Mouse (Mus musculus) retina, postnatal 1 day (tissue): Measurements from ENCODE around the gene Ccdc142.
A peak's percentile ranks its signal among the peaks of the same experiment; 100 is the strongest.

Experiments used
- DNase-seq: peaks from one replicate; pipeline ENCODE4 v3.0.0-alpha.2; 2012

The Ccdc142 gene

DNA sequence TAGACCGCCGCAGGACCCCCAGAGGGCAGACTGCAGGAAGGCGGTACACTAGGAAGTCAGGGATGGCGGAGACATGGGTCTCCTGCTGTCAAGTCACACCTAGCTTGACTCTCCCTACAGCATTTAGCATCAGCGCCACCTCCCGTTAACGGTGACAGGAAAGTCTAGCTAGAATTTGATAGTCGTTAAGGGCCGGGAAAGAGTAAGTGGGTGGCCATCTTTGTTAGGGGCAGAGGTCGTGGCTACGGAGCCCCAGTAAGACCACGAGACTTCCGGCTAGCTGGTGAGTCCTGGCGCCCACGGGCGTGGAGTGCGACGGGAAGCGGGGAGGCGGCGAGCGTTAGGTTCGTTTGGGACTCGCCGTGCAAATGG is at the start of gene Ccdc142, which contains the start of gene Gm42688:
Gene Ccdc142, plus strand, starts transcription at position 286 of the 372 bp plus-strand sequence.
Gene Gm42688, plus strand, starts transcription at position 302 of the 372 bp plus-strand sequence.
- DNase-seq, result peak; percentile 95

DNA sequence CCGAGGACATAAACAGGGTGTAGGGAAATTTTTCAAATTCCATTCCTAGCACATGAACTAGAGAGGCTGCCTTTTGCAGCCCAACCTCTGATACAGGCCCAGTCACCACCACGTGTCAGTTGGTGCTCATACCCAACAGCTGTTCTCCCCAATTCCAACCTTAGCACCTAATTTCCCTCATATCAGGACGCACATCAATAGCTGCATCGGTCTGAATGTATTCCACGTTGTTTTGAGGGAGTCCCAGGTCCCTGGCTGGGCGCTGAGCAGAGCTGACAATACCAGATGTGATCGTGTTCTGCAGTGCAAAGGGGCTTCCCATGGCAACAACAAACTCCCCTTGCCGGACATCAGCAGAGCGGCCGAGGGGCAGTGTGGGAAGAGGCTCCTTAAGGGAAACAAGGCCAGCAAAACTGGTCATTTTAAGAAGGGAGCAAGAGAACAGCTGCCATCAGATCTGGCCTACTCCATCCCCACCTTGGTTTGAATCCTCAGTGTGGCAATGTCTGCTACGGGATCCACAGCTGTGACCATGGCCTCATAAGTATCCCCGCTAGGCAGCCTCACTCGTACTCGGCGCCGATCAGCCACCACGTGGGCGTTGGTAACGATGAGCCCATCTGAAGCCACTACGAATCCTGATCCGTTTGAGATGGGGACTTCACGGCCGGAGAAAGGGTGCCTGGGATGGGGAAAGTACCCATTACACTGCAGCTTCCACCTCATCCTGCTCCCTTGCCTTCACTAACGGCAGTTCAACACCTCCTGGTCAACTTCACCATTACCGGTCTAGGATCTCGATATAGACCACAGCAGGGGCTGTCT is 48.1 kb upstream of the Ccdc142 start:
- peak; percentile 54 for DNase-seq

DNA sequence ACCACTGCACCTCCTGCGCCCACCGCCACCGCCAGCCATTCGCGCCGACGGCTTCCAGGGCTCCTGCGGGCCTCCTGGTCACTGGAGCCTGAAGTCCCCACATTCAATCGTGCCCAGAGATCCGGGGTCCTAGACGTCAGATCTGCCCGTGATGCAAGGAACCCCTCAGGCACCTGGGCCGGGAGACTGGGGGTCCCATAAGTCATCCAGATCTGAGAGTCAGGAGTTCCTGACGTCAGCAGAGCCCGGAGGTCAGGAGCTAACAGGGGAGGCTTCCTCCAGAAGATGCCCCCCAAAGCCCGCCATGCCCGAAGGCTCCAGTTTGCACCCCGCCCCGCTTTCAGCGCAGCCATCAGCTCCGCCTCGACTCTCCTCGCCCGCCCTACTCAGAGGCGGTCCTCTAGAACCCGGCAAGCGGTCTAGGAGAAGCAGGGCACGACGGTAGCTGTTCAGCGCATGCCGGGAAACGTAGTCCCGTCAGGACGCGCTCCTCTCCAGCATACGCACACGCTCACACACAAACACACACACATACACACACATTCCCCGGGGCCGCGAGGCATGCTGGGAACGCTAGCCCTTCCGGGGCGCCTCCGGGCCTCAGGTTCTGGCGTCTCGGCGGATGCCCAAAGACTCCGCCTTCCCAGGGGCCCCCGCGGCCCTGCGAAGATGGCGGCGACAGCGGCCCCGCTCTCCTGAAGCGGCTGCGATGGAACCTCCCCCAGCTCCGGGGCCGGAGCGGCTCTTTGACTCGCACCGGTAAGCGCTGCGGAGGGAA is 47.1 kb upstream of the Ccdc142 start, which contains the start of gene Aup1:
Gene Aup1, plus strand, starts transcription at position 448 of the 778 bp plus-strand sequence.
- peak; percentile 100 for DNase-seq

DNA sequence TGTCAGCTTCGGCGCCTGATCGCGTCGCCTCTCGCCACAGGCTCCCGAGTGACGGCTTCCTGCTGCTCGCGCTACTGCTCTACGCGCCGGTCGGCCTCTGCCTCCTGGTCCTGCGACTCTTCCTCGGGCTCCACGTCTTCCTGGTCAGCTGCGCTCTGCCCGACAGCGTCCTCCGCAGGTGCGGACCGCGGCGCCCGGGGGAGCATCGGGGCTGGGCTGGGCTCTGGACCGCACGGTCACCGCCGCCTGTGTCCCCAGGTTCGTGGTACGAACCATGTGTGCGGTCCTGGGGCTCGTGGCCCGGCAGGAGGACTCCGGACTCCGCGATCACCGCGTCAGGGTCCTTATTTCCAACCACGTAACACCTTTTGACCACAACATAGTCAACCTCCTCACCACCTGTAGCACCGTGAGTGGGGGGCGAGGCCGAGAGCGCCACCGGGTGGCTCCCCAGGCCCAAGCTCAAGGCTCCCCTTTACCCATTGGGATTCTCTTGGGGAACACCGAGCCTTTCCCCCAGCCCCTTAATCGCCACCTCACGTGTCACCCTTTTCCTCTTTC is 46.5 kb upstream of the Ccdc142 start, which contains the start of gene Htra2:
Gene Htra2, minus strand, starts transcription at position 403 of the 561 bp plus-strand sequence.
- DNase-seq, result no peak

DNA sequence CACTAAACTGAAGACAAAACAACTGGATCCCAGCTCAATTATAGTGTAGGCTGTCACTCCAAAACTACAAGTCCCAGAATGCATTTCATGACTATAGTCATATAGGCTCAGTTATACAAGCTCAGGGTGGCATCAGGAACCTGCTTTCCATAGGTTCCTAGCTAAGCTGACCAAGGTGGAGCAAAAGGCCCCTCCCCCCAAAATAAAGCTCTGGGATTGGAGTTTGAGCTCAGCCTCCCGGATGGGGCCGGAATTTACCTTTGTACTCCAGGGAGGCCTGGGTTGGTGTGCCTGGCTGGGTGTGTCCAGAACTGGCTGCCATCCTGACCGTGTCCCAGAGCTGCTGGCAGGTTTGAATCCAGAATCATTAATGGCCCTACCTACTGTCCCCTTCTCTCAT is 43.6 kb upstream of the Ccdc142 start, which contains the start of gene Dqx1:
Gene Dqx1, plus strand, starts transcription at position 55 of the 400 bp plus-strand sequence.
- no peak for DNase-seq

DNA sequence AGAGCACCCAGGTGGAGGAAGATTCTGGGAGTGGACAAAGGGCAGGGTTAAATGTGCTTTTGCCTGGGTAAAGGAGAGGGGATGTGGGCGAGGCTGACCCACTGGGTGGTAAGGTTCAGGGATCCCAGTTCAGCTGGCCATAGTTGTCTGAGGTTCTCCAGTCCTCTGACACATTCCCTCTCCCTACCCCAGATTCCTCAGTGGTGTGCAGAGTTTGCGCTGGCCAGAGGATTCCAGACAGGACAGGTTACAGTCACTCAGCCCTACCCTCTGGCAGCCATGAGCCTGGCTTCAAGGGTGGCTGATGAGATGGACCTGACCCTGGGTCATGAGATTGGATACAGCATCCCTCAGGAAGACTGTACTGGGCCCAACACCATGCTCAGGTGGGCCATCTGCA is 42.7 kb upstream of the Ccdc142 start:
- DNase-seq, result no peak

DNA sequence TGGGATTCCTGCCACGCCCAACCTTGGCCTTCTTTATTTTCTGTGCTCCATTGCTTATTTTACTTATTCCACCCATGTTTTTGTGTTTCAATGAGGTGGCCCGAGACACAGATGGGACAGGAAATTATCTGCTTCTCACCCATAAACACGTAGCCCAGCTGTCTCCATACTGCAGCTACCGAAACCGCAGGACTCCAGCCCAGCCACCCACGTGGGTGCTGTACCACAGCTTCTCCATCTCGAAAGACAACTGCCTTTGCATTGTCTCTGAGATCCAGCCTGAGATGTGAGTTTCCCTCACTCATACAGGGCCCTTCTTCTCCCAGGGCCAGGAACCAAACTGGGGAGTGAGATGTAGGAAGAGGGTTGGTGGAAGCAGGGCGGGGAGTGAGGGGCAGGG is 35.4 kb upstream of the Ccdc142 start:
- DNase-seq, result no peak

DNA sequence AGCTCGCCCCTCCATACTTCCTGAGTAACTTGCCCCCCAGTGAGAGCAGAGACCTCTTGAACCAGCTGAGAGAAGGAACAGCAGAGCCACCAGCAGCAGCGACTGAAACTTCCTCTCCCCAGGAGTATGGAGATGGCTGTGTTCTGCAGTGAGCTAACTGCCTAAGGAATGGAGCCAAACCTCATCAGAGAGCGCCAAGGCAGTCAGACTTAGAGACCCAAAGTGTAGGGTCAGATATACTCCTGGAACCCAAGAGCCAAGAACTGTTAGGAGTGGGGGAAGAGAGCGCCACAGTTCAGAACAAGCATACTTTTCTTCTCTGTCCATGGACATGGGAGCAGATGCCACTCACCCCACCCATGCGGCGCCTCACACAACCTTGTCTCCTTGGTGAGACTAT is 35.0 kb upstream of the Ccdc142 start:
- no peak for DNase-seq

DNA sequence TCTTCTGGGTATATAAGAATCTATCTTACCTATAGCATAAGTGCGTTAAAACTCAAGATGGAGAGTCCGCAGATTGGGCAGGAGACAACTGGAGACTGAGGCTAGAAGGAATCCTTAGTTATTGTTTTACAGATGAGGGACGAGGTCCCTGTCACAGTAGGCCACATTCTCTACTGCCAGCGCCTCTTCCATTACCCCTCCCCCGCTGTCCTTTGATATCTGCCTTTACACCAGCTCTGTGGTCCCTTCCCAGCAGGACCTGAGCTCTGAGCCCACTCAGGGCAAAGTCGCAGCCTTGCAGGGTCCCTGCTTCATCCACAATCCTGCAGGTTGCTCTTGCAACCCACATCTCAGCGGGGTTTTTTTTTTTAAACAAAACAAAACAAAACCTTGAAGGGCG is 33.2 kb upstream of the Ccdc142 start:
- DNase-seq, result no peak

DNA sequence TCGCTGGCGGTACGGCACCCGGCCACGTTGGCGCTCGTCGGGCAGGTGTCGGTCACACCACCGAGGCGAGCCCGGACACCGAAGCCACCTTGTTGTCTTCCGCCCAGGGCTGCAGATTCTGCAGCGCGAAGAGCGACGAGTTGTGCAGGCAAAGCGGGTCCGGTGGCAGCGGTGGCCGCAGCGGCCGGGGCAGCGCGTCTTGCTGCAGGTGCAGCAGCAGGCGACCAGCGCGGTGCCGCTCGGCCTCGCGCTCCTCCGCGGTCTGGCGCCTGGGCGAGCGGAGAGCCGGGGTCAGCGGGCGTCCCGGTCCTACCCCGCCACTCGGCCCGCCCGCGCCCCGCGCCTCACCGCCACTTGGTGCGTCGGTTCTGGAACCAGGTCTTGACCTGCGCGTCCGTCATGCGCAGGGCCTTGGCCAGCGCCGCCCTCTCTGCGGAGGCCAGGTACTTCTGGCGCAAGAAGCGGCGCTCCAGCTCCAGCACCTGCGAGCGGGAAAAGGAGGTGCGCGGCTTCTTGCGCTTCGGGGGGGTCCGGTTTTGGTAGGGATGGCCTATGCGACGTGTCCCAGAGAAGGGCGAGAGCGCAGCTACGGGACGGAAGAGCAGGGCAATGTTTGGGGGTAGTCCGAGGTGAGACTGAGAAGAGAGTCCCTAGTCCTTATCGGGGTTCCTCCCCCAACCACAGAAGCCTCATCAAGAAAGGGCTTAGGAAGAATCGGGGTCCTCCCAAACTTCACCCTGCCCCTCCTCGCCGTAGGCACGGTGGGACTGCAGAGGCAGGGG is 32.5 kb upstream of the Ccdc142 start:
- peak; percentile 24 for DNase-seq

DNA sequence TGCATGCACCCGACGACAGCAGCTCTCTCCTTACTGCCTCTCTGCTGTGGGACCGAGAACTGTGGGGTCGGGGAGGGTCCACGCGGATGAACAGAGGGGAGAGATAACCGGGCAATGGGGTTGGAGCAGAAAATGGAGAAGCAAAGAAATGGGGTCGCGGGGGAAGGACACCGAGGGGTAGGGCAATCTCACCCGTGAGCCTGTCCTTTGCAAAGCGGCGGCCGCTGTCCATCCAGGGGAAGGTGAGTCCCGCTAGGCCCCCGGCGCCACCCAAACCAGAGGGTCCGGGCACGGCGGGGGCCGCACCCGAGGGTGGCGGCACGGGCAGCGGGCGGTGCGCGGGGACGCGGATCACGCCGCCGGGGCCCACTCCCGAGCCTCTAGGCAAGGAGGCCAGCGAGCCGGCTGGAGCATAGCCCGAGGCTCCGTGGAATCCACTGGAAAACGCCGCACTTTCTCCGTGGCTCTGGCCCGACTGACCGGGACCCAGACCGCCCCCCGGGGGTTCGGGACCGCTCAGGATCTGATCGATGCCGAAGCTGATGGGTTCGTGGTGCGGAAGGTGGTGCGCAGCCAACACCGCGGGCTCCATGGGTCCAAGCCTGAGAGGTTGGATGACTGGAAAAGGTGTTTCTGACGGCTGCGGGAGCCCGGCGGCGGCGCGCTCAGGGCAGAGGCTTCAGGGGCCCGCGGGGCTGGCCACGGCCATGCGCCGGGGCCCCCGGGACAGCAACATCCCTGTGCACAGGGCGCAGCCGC is 31.7 kb upstream of the Ccdc142 start:
- no peak for DNase-seq

DNA sequence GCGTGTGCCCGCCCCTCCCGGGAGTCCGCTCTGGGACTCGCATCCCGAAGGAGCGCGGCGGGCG is 31.3 kb upstream of the Ccdc142 start, which contains the start of gene Tlx2:
Gene Tlx2, minus strand, starts transcription at position 47 of the 64 bp plus-strand sequence.
- no peak for DNase-seq

DNA sequence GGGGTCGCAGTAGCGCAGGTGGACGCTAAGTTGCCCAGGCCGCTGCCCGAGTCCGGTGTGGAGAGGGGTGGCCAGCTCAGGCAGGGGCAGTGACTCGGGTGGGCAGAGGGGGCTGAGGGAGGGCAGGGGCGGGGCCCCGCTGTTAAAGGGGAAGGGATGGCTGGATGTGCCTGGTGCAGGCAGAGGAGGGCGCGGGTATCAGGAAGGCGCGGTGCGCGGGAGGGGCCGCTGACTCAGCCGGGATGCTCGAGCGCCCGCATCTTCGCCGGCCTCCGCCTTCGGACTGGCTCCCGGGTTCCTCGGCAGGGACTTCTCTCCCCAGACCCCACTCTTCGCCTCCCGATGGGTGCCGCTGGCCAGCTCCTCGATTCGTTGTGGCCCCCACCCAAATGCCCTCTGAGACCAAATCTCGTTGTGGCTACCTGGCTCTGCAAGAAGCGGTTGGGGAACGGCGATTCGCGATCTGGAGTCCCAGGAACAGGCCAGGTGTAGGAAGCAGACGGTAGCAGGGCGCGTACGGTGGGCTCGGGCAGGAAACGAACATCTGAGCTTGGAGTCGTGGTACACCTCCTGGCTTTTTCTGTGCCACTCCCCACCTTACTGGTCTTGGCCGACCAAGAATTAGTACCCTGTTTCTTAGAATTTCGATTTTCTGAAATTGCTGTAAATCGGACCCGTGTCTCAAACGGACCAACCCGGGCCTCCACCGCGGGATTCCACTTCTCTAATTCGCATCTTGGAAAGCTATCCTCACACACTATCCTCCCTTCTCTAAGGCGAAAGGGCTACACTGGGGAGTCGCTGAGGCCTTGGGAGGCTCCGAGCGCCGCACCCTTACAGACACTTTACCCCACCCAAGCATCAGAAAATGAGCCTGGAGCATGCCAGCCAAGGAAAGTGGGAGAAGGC is 30.8 kb upstream of the Ccdc142 start:
- DNase-seq, result peak; percentile 60

DNA sequence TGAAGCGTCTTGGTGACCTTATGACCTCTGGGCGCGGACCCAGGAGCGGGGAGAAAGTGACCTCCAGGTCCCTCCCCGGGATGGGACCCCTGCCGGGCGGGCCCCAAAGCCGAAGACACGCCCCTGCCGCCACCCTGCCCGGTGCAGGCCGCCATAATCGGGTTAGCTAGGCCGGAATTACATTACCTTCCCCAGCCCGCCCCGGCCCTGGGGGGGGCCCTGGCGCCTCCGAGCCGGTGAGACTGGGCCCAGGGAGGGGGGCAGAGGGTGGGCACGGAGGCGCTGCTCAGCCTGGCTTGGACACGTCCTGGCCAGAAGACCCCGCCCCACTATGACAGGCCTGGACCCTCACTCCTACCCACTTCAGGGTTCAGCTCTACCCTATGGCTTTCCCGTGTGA is 30.2 kb upstream of the Ccdc142 start:
- DNase-seq, result peak; percentile 45

DNA sequence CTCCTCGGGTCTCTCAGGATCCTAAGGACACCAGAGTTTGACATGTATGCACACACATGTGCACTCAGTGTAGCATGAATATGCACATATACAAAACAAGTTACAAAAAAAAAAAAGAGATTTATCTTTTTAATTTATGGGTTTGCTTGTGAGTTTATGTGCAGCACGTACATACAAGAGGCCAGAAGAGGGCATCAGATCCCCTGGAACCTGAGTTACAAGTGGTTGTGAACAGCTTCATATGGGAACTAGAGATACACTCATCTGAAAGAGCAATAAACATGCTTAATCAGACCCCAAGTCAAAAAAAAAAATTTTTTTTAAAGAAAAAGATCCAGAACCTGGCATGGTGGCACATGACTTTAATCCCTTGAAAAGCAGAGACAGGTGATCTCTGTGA is 26.4 kb upstream of the Ccdc142 start:
- no peak for DNase-seq

DNA sequence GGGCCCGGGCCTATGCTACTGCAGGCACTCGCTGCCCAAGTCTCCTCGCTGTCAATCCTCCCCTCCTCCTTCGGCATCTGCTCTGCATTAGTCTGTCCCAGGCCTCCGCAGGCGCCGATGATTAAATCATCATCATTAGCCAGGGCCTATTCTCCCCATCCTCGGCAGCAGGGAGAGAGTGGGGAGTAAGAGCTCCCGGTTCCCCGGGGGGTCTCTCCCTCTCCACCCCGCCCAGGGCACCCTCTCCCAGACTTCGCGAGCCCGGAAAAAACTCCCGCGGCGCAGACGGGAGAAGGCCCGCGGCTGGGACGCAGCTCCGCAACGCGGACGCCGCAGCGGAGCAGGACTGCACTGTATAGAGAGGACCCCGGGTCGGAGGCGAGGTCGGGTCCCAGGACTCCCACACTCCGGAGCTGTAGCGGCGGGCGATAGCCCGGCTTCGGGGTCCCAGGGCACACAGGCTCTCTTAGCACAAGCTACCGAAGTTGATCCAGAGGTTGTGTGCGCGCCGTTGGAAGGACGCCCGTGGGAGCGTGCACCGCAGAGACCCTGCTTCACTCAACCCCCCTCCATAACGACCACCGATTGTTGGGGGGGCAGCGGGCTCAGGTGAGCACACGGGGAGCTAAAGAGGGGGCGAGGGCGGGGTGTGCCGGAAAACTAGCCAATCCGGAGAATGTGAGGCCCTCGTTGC is 23.6 kb upstream of the Ccdc142 start, which contains the start of gene Pcgf1:
Gene Pcgf1, plus strand, starts transcription at position 240 of the 694 bp plus-strand sequence.
- DNase-seq, result peak; percentile 62

DNA sequence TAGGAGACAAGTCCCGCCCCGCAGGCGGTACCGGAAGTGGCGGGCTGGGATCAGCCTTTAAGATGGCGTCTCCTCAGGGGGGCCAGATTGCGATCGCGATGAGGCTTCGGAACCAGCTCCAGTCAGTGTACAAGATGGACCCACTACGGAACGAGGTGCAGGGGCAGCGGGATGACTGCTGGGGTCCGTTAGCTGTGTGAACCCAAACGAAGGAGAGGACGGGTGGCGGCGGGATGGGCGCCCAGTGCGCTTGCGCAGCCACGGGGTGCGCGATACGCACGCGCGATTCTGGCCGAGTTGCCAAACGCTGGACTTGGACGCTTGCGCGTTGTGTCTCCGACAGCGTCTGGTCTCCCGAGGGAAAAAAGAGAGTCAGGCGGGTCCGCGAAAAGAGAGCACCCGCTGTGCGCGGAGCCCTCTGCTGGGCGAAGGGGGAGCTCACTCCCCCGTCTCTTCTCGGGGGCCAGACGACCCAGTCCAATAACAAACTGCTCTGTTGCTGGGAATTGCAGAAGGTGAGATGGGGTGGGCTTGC is 23.0 kb upstream of the Ccdc142 start:
- peak; percentile 98 for DNase-seq

DNA sequence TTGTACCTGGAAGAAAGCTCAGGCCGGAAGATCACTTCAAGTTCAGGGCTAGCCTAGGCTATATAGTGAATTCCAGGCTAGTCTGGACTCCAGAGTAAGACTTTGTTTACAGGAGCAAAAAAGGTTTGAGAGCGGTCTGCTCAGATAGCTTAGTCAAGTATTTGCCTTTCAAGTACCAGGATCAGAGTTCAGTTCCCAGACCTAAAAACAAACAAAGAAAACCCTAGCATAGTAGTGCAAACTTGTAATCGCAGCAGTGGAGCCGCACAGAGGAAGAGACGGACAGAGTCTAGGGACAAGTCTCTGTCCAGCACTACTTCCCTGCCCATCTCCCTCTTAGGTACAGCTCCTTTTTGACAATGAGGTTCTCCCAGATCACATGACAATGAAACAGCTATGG is 21.2 kb upstream of the Ccdc142 start:
- DNase-seq, result no peak

DNA sequence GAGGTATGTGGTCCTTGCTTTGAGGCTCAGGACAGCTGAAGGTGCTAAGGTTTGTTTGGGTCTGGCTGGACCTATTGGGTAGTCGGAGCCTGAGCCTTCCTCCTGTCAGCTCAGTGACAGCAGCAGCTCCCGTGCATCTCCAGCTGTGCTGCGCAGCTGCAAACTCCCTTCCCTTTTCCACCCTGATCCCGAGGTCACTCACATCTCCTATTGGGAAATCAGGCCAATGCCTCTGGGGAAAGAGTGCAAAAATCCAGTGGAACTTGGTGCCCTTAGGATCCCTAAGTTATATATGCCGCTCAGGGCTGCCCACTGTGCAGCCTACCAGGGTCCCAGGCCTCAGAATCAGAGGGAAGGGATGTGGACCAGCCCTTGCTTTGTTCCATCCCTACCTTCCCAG is 17.9 kb upstream of the Ccdc142 start:
- DNase-seq, result no peak

DNA sequence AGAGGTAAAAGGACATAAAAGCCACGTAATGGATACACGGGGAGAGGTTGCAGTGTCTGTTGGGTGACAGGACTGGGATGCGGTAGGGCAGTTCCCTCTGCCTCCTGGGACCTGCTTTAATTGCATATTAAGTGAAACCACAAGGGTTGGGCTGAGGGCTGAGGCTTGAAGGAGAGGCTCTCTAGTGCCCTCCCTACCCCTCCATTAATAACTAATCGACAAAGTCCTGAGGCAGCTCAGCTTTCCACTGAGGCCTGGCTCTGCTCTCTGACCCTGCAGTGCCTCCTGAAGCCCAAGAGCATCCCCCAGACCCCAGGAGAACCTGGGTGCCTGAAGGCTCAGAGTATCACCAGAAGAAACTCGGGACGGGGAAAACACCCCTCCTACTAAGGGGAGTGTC is 16.9 kb upstream of the Ccdc142 start:
- DNase-seq, result no peak
